Mouse (Mus musculus) ES-E14 (cell line): ENCODE data around the gene Myo1f.

ENCODE experiments used
- CHD2 ChIP-seq: IDR thresholded peaks from 2 replicates; pipeline ENCODE4 v1.6.1; 2014; ENCODE audit warnings: mild to moderate bottlenecking, low read depth, low read length, inconsistent platforms
- HCFC1 ChIP-seq: IDR thresholded peaks from 2 replicates; pipeline ENCODE4 v1.6.1; 2012; ENCODE audit warnings: low read length, inconsistent platforms, borderline replicate concordance; ENCODE audit not compliant: insufficient read depth
- MAFK ChIP-seq: IDR thresholded peaks from 2 replicates; pipeline ENCODE4 v1.6.1; 2014; ENCODE audit warnings: mild to moderate bottlenecking, low read depth, low read length, inconsistent platforms; ENCODE audit not compliant: insufficient read depth
- ZC3H11A ChIP-seq: IDR thresholded peaks from 2 replicates; pipeline ENCODE4 v1.6.1; 2012; ENCODE audit warnings: low read depth, mild to moderate bottlenecking, inconsistent platforms, low read length, borderline replicate concordance
- ZNF384 ChIP-seq: IDR thresholded peaks from 2 replicates; pipeline ENCODE4 v1.6.1; 2012; ENCODE audit warnings: low read depth, low read length, inconsistent platforms

GRCm38 (mm10) chr17:33639743-33640142 is 84.2 kb downstream of the Myo1f start:
- TF ChIP-seq CHD2: no peak
- no peak for TF ChIP-seq ZC3H11A
- TF ChIP-seq HCFC1: no peak
- TF ChIP-seq MAFK: peak; percentile 54
- TF ChIP-seq ZNF384: peak; percentile 88
